Mouse (Mus musculus): ENCODE results near the gene Krba1. TPM values are rescaled to one million over a fixed set of nuclear protein-coding genes. Genes with fewer than 3 reads are reported as not detected.
A peak's percentile ranks its signal among the peaks of the same experiment; 100 is the strongest.

The Krba1 gene
- polyA plus RNA-seq, 1 experiment from 2014 or later: 22.3 TPM

DNA sequence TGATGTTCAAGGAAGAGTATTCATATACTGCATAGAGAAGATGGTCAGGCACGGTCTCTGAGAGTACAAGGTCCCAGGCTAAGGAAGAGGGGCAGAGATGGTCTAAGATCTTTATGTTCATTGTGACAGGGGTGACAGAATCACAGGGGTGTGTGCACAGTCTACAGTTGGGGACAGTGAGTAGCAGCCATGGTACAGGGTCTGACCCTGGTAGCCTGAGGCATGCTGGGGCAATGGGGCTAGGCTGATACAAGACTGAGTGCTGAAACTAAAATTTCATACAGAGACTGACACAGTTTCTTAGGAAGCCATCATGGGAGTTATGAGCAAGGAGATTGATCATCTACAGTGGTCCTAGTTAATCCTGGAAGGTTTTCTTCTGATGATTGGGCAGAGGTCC, 1.3 kb downstream of the Krba1 start:
- H3K9ac ChIP-seq: peak overlapping the region; percentile 83; the same call in 1 of the 2 replicates

DNA sequence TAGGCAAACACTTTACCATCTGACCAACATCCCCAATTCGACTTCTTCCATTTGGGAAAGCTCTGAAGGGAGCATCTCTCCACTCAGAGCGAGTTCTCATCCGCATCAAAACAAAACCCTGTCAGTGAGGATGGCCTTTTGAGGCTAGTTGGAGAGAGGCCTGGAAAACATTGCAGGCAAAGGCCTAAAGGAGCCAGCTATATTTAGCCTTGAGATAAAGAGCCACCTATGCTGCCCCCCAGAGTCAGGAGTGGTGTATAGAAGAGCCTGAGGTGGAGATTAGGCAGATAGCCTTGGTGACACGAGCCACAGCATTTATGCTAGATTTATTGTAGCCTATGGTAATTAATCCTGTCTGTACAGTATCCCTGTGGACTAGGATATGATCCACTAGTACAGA, 1.9 kb downstream of the Krba1 start:
- WGBS: 65% methylated on average over 4 of the region's 4 CpGs
- Histone ChIP-seq H3K27me3 (ENCODE audit: insufficient read depth, low read length) (no peaks in the 10 kb centered on the region), H3K9ac (no peak overlapping the region), H3K4me2 (peak overlapping the region; percentile 82; the same call in 1 of the 2 replicates), H3K4me1 (ENCODE audit: insufficient read depth) (peaks cover 6% of the 10 kb centered on the region; the same call in 1 of the 2 replicates), H3K27ac (ENCODE audit: low read depth) (no peak overlapping the region; the same call in 1 of the 2 replicates), H3K4me3 (ENCODE audit: low read depth, low read length) (no peak overlapping the region), H3K9me3 (ENCODE audit: low read depth, low read length) (no peaks in the 10 kb centered on the region), H3K36me3 (ENCODE audit: insufficient read depth) (no peaks in the 10 kb centered on the region)
- ATAC-seq (ENCODE audit: insufficient read depth) (no peak), DNase-seq (peak; percentile 51)
- TF ChIP-seq CTCF (IDR thresholded peaks at IDR 0.05; ENCODE audit: low read depth): peak; percentile 38; the same call in 1 of the 2 replicates

More for the DNA sequence above, 1.3 kb downstream of the Krba1 start:
- no peak for ATAC-seq (ENCODE audit: insufficient read depth)
- Histone ChIP-seq H3K4me1 (ENCODE audit: insufficient read depth) (peaks cover 6% of the 10 kb centered on the region; the same call in 1 of the 2 replicates), H3K27ac (ENCODE audit: low read depth) (no peak overlapping the region; the same call in 1 of the 2 replicates), H3K36me3 (ENCODE audit: insufficient read depth) (no peaks in the 10 kb centered on the region), H3K27me3 (ENCODE audit: insufficient read depth, low read length) (no peaks in the 10 kb centered on the region), H3K9me3 (ENCODE audit: low read depth, low read length) (no peaks in the 10 kb centered on the region), H3K4me3 (ENCODE audit: low read depth, low read length) (peak overlapping the region; percentile 77), H3K4me2 (peak overlapping the region; percentile 82)
- no peak for TF ChIP-seq CTCF (IDR thresholded peaks at IDR 0.05; ENCODE audit: low read depth)
- no peak for DNase-seq
- 93% methylated on average over 1 of the region's 1 CpGs for WGBS

DNA sequence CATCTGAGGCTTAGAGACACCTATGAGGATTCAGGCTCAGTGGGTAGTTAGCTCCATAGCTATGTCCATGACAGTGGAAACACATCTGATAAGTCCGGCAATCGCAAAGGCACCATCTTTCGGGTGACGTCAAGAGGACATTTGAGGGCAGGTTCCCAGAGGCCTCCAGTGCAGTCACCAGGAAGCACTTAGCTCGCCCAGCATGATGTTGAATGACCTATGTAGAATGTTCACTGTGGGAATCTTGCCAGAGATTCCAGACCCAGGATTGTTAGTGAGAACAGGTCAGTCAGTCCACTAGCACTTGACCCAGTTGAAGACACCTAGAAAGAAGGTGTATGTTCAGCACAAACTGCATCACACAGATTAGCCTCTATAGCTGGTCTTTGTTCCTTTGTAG, 4.5 kb downstream of the Krba1 start:
- no peak for ATAC-seq (ENCODE audit: insufficient read depth)
- TF ChIP-seq CTCF (IDR thresholded peaks at IDR 0.05; ENCODE audit: low read depth): no peak

DNA sequence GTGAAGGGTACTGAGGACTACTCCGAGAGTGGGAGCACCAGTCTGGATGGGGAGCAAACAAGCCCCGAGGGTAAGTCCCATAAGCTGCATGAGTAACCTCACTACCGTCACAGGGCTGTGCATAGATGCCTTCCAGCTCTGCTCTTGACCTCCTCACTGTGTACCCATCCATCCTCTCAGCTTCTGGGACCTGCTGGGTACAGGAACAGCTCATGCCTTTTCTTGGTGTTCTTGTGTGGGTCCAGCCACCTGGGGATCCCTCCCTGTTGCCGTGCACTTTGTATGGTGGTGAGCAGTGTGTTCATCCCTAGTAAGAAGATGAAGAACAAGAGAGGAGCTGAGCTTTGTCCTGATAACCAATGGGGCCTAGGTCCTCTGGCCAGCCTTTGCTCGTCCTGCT, 8.7 kb downstream of the Krba1 start:
- 83% methylated on average over 5 of the region's 5 CpGs for WGBS
- DNase-seq (no peak), ATAC-seq (ENCODE audit: insufficient read depth) (no peak)
- H3K9me3 ChIP-seq (ENCODE audit: low read depth, low read length): no peaks in the 10 kb centered on the region
- no peaks in the 10 kb centered on the region for H3K27me3 ChIP-seq (ENCODE audit: insufficient read depth, low read length)
- no peak overlapping the region for H3K9ac ChIP-seq
- H3K4me2 ChIP-seq: no peak overlapping the region
- no peak overlapping the region for H3K27ac ChIP-seq (ENCODE audit: low read depth)
- H3K4me1 ChIP-seq (ENCODE audit: insufficient read depth): no peaks in the 10 kb centered on the region
- TF ChIP-seq CTCF (IDR thresholded peaks at IDR 0.05; ENCODE audit: low read depth): no peak
- no peak overlapping the region for H3K4me3 ChIP-seq (ENCODE audit: low read depth, low read length)
- peaks cover 44% of the 10 kb centered on the region for H3K36me3 ChIP-seq (ENCODE audit: insufficient read depth)

More for the DNA sequence above, 4.5 kb downstream of the Krba1 start:
- no peak for DNase-seq
- Histone ChIP-seq H3K9me3 (ENCODE audit: low read depth, low read length) (no peaks in the 10 kb centered on the region), H3K27me3 (ENCODE audit: insufficient read depth, low read length) (no peaks in the 10 kb centered on the region), H3K36me3 (ENCODE audit: insufficient read depth) (peaks cover 10% of the 10 kb centered on the region; the same call in 1 of the 2 replicates), H3K9ac (no peak overlapping the region), H3K27ac (ENCODE audit: low read depth) (no peak overlapping the region), H3K4me1 (ENCODE audit: insufficient read depth) (peaks cover 6% of the 10 kb centered on the region; the same call in 1 of the 2 replicates), H3K4me2 (no peak overlapping the region), H3K4me3 (ENCODE audit: low read depth, low read length) (no peak overlapping the region)
- 92% methylated on average over 5 of the region's 5 CpGs for WGBS

DNA sequence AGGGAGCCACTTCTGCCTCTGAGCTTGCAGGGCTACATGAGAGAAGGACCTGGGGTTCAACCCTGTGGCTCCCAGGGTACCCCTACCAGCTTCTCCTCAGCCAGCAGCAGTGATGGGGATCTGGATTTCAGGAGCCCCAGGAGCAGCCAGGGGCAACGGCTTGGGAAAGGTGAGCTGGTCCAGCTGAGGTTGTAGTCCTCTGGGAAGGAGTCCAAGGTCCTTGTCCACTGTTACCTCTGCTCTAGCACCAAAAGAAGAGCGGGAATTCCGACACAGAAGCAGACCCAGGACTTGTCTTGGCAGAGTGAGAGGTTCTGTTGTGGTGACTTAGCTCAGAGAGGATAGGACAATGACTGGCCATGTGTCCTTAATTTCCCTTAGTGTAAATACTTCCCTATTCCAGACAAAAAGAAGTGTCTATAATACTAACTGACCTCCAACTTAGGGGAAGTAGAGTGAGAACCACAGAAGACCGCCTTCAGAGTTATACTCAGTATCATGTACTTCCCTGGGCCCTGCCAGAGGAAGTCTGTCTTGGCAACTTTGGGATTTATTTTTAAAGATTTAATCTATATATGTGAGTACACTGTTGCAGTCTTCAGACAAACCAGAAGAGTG, 14.4 kb downstream of the Krba1 start:
- Histone ChIP-seq H3K27me3 (ENCODE audit: insufficient read depth, low read length) (no peaks in the 10 kb centered on the region), H3K4me2 (no peak overlapping the region), H3K36me3 (ENCODE audit: insufficient read depth) (peaks cover 93% of the 10 kb centered on the region), H3K27ac (ENCODE audit: low read depth) (no peak overlapping the region), H3K9me3 (ENCODE audit: low read depth, low read length) (no peaks in the 10 kb centered on the region), H3K4me1 (ENCODE audit: insufficient read depth) (no peaks in the 10 kb centered on the region), H3K4me3 (ENCODE audit: low read depth, low read length) (no peak overlapping the region), H3K9ac (no peak overlapping the region)
- no peak for DNase-seq
- no peak for ATAC-seq (ENCODE audit: insufficient read depth)
- no peak for TF ChIP-seq CTCF (IDR thresholded peaks at IDR 0.05; ENCODE audit: low read depth)
- 88% methylated on average over 4 of the region's 4 CpGs for WGBS

DNA sequence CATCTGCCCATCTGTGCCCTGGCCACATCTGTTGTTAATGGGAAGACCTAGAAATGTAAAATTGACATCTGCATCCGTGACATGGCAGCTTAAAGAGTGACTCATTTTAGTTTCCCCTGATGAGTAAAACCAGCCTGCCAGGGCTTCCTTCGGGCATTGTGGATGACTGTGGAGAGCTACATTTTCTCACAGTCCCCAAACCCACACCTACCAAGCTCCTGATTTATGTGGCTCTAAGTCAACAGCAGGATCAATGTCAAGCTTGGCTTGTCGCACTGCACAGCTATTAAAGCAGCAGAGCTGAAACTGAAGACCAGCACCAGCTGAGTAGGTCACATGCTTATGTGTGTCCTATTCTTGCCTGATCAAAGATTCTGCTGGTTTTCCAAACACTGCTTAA, 15.2 kb downstream of the Krba1 start:
- H3K4me3 ChIP-seq (ENCODE audit: low read depth, low read length): no peak overlapping the region
- no peaks in the 10 kb centered on the region for H3K27me3 ChIP-seq (ENCODE audit: insufficient read depth, low read length)
- no peak overlapping the region for H3K4me2 ChIP-seq
- H3K4me1 ChIP-seq (ENCODE audit: insufficient read depth): no peaks in the 10 kb centered on the region
- no peaks in the 10 kb centered on the region for H3K9me3 ChIP-seq (ENCODE audit: low read depth, low read length)
- WGBS: 88% methylated on average over 3 of the region's 3 CpGs
- no peak for TF ChIP-seq CTCF (IDR thresholded peaks at IDR 0.05; ENCODE audit: low read depth)
- no peak for DNase-seq
- no peak overlapping the region for H3K9ac ChIP-seq
- no peak for ATAC-seq (ENCODE audit: insufficient read depth)
- H3K36me3 ChIP-seq (ENCODE audit: insufficient read depth): peaks cover 93% of the 10 kb centered on the region
- no peak overlapping the region for H3K27ac ChIP-seq (ENCODE audit: low read depth)

DNA sequence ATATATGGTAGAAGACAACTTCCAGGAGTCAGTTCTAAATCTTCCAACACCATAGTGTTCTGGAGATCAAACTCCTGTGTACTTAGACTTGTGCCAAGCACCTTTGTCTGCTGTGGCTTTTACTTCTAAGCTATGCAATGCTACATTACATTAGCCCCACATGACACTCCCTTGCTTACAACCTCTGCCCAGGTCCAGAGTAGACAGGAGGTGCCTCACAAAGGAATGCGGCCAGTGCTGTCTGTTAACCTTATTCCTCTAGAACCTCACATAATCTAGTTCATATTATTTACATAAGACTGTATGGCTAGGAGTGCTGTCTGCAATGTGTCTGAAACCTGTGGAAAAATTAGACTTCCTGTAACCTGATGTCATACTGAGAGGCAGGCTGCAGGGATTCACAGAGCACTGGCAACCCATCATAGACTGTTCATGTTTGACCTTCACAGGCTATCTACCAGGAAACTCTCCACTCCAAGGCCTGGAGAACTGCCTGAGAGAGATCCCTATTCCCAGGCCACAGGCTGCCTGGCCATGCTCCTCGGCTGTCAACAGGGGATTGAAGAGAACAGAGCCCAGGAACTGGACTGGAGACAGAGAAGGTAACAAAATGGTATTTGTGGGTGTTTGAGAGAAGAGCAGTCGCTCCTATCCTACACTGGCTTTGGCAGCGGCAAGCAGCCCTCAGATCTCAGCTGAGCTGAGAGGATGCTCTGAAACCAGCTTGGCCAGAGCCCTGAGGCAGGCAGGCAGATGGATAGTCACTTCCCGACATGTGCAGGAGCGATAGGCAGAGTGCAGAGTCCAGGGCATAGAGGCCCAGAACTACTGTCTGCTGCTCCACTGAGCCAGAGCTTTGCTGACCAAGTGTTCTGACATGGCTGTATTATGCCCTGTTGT, 16.1 kb downstream of the Krba1 start:
- no peak for DNase-seq
- Histone ChIP-seq H3K9me3 (ENCODE audit: low read depth, low read length) (no peaks in the 10 kb centered on the region), H3K36me3 (ENCODE audit: insufficient read depth) (peaks cover 98% of the 10 kb centered on the region), H3K9ac (no peak overlapping the region), H3K4me1 (ENCODE audit: insufficient read depth) (no peaks in the 10 kb centered on the region), H3K4me2 (no peak overlapping the region), H3K27ac (ENCODE audit: low read depth) (no peak overlapping the region), H3K4me3 (ENCODE audit: low read depth, low read length) (no peak overlapping the region), H3K27me3 (ENCODE audit: insufficient read depth, low read length) (no peaks in the 10 kb centered on the region)
- no peak for TF ChIP-seq CTCF (IDR thresholded peaks at IDR 0.05; ENCODE audit: low read depth)
- 83% methylated on average over 6 of the region's 6 CpGs for WGBS
- no peak for ATAC-seq (ENCODE audit: insufficient read depth)
